Mouse (Mus musculus) olfactory bulb, adult 2 months (tissue): ENCODE data around the gene Shisa8. TPM values are rescaled to one million over a fixed set of nuclear protein-coding genes. Genes with fewer than 3 reads are reported as not detected.

ENCODE experiments used
- H3K27ac ChIP-seq: fragments of 200-500 bp; 2 replicates; pipeline ENCODE4 v1.5.1; 2012; ENCODE audit warnings: low read depth, low read length; ENCODE audit not compliant: insufficient read depth
- H3K4me1 ChIP-seq: fragments of 200-500 bp; 2 replicates; pipeline ENCODE4 v1.6.1; 2012; ENCODE audit warnings: low read length; ENCODE audit not compliant: control insufficient read depth, insufficient read depth
- H3K4me3 ChIP-seq: fragments of 200-500 bp; 2 replicates; pipeline ENCODE4 v1.5.1; 2012; ENCODE audit warnings: mild to moderate bottlenecking, low read depth, low read length, moderate library complexity; ENCODE audit not compliant: insufficient read depth
- CTCF ChIP-seq: fragments of 200-500 bp; IDR thresholded peaks from 2 replicates; pipeline ENCODE4 v1.5.1; 2012; ENCODE audit warnings: low read depth, mild to moderate bottlenecking, low read length, moderate library complexity; ENCODE audit not compliant: insufficient read depth
- POLR2A ChIP-seq: fragments of 200-500 bp; IDR thresholded peaks from 2 replicates; pipeline ENCODE4 v1.6.1; 2012; ENCODE audit warnings: mild to moderate bottlenecking, low read depth, low read length, moderate library complexity; ENCODE audit not compliant: insufficient read depth
- WGBS: fragments of 180-500 bp; shearing (Covaris S2); methylation state at CpG from one replicate; pipeline ENCODE4 v1.1.7; 2018; 5-methylcytosine and 5-hydroxymethylcytosine counted together
- polyA plus RNA-seq: library from polyadenylated mRNA; stranded (reverse); fragments of >200 nt; gene quantifications from 2 replicates; pipeline ENCODE4 v1.2.4, GENCODE M21; 2012; ENCODE audit warnings: low replicate concordance; ENCODE audit not compliant: missing spikeins, insufficient read depth, insufficient read length

Shisa8 gene
- polyA plus RNA-seq, 1 experiment = not detected

DNA sequence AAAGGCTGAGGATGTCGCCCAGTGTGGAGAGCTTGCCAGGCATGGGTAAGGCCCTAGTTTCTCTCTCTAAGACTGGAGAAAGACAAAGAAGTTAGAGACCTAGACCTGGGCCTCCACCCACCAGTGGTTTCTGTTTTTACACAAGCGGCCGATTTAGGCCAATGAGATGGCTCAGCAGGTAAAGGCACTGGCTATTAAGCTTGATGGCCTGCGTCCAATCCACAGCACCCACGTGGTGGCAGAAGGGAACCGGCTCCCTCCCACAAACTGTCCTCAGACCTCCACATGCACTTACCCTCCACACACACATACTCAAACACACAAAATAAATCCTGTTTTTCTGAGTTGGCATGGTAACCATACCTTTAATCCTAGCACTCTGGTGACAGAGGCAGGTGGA lies 10.5 kb downstream of the Shisa8 start:
- Histone ChIP-seq H3K4me1 (peaks cover 41% of the 10 kb centered on the region), H3K4me3 (no peak overlapping the region), H3K27ac (no peak overlapping the region)
- no peak for TF ChIP-seq POLR2A
- TF ChIP-seq CTCF = no peak
- WGBS = 92% methylated on average over 6 of the region's 6 CpGs

DNA sequence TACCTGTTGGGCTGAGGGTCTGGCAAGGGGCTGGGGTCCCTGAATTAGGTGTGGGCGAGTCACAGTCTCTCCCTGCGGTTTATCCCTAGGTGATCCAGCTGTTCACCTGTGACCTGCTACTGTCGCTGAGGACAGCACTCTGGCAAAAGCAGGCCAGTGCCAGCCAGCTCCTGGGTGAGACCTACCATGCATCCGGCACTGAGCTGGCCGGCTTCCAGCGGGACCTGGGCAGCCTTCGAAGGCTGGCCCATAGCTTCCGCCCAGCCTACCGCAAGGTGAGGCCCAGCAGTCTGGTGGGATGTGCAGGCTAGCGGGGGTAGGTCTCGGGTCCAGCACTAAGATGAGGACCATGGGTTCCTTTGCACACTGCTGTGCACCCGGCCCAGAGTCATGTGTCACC lies 13.1 kb downstream of the Shisa8 start:
- WGBS = 85% methylated on average over 12 of the region's 12 CpGs
- H3K4me3 ChIP-seq = no peak overlapping the region
- H3K27ac ChIP-seq = no peak overlapping the region
- TF ChIP-seq CTCF (no peak), POLR2A (no peak)
- peaks cover 23% of the 10 kb centered on the region for H3K4me1 ChIP-seq

DNA sequence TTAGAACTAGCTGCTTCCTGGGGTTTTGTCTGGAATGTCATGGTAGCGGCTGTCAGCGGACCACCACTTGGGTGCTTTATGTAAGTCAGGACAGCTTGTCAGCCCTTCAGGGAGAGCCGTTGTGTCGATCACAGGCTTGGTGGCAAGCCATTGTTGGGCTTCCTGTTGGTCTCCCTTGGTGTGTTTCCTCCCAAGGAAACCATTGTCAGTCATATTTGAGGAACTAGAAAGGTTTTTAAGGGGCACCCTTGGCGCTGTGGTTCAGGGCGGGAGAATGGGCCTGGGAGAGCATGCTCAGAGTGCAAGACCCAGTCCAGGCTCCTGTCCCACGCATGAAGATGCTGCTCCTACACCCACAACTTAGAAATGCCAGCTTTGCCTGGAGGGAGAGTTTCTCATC lies 14.3 kb downstream of the Shisa8 start:
- no peak for TF ChIP-seq CTCF
- 0 out of 2 replicates have a peak, but pooled peaks have one; percentile 3 for TF ChIP-seq POLR2A
- Histone ChIP-seq H3K4me1 (peaks cover 11% of the 10 kb centered on the region), H3K27ac (no peak overlapping the region), H3K4me3 (no peak overlapping the region)
- 85% methylated on average over 7 of the region's 7 CpGs for WGBS

DNA sequence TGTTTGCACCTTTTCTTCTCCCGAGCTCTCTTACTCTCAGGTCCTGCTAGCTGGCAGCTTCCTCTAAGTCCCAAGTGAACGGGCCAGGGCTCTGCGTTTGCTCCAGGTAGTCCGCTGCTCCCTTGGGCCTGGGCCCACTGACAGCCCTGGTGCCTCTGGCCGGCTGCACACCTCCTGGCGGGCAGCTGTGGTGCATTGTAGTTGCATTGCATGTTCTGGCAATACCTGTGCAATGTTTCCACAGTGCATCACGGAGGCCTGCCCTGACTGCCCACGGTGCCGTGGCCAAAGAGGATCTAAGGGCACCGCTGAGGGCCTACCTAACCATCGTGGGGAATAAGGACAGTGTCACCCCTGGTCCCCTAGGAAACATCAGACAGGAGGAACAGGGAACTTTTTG lies 14.7 kb downstream of the Shisa8 start:
- no peak for TF ChIP-seq CTCF
- no peak for TF ChIP-seq POLR2A
- Histone ChIP-seq H3K27ac (no peak overlapping the region), H3K4me1 (peaks cover 7% of the 10 kb centered on the region), H3K4me3 (no peak overlapping the region)
- WGBS = 88% methylated on average over 11 of the region's 11 CpGs

DNA sequence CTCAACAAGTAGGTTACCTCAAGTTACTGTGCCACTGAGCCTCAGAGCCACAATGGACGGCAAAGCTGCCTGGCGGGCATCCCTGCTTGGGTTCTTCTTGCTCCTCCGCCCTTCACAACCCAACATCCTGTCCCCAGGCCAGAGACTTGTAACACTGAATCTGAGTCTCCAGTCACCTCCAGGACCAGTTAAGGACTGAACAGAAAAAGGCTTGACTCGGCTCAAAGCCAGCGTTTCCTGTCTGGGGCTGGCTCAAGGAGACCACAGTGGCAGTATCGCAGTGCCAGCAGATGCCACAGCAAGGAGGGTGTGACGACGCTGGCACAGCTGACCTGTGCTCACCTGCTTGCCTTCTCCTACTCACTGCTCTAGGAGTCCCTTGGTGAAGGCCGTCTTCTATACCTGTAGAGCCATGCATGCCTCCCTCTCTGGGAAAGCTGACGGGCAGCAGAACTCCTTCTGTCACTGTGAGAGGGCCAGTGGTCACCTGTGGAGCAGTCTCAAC lies 15.3 kb downstream of the Shisa8 start:
- 88% methylated on average over 10 of the region's 10 CpGs for WGBS
- TF ChIP-seq POLR2A (no peak), CTCF (no peak)
- no peak overlapping the region for H3K4me3 ChIP-seq
- H3K27ac ChIP-seq = no peak overlapping the region
- H3K4me1 ChIP-seq = peaks cover 9% of the 10 kb centered on the region

DNA sequence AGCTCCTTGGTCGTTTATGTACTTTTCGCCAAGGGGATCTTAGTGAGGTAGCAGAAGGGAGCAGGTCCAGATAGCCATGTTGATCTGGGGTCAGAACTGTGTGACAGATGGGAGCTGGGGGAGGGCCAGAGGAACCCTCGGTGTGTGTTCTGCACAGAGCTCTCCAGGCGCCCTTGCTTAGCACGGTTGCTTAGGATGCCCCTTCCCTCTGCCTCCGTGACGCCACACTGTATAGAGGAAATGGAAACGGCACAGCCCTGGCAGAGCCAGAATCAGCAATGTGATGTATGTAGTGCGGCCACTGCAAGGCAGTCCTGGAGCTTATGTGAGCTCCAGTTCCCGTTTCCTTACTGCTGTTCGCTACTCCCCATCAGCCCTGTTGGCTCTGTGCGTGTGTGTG lies 16.3 kb downstream of the Shisa8 start:
- TF ChIP-seq CTCF = no peak
- no peak for TF ChIP-seq POLR2A
- H3K4me3 ChIP-seq = no peak overlapping the region
- 75% methylated on average over 12 of the region's 12 CpGs for WGBS
- H3K27ac ChIP-seq = no peak overlapping the region
- H3K4me1 ChIP-seq = peaks cover 9% of the 10 kb centered on the region

DNA sequence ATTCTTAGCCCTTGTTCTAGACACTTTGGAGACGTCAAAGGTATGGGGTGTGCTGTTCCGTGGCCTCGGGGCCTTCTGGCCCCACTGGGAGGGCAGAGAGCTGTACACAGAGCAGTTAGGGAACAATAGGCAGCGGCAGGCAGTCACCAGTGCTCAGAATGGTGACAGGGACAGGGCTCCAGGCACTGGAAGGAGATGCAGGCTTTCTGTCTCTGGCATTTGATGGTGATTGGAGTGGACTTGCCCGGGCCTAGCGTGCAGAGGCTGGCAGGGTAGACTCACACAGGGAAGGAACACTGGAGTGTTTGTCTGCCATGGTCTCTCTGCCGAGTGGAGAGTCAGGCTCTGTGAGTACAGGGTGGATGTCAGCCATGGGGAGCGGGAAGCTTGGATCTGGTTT lies 20.0 kb downstream of the Shisa8 start:
- no peak for TF ChIP-seq POLR2A
- no peak for TF ChIP-seq CTCF
- 61% methylated on average over 8 of the region's 8 CpGs for WGBS
- Histone ChIP-seq H3K4me3 (no peak overlapping the region), H3K4me1 (peaks cover 11% of the 10 kb centered on the region), H3K27ac (no peak overlapping the region)

DNA sequence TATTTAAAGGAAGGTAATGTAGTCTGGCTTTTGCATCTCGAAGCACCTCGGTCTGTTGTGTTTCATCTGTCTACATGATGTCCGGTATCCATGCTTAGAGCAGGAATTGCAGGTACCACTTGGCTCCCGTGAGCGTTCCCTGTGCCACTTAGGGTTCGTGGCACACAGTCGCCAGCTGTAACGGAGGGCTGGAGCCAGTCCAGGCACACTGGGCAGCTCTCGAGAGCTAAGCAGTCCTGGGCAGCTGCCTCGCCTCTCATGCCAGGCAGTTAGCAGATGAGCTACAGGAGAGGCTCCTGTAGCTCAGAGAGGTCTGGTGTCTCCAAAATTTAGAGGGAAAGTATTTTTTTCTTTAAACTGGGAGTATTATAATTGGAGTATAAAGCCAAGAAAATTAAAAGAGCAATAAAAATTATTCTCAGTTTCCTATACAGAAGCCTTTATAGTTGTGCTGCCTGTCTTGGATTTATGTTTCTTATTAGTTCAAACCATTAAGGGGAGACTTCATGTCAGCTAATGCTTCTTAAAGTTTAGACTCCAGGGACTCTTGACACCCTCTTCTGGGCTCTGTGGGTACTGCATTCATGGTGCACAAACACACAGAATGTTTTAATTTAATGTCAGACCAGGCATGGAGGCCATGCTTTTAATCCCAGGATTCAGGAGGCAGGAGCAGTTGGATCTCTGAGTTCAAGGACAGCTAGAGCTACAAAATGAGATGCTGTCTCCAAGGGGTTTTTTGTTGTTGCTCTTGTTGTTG lies 24.0 kb downstream of the Shisa8 start:
- no peak for TF ChIP-seq POLR2A
- no peak for TF ChIP-seq CTCF
- 63% methylated on average over 10 of the region's 10 CpGs for WGBS
- Histone ChIP-seq H3K27ac (no peak overlapping the region), H3K4me3 (no peak overlapping the region), H3K4me1 (peaks cover 9% of the 10 kb centered on the region)

DNA sequence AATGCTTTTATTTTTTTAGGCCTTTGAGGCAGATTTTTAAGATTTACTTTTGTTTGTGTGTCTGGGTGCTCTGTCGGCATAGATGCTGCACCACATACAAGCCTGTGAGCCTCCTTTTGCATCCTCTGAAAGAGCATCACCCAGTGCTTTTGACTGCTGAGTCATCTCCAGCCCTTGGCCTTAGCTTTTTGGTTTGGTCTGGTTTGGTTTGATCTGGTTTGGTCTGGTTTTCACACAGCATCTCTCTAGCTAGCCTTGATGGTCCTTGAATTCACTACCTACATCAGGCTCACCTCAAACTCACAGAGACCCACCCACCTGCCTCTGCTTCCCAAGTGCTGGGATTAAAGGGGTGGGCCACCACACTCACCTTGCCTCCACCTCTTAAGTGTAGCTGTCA lies 24.7 kb downstream of the Shisa8 start:
- peaks cover 9% of the 10 kb centered on the region for H3K4me1 ChIP-seq
- 0 out of 2 replicates have a peak overlapping the region, but pooled peaks have one; percentile 27 for H3K27ac ChIP-seq
- no peak overlapping the region for H3K4me3 ChIP-seq
- TF ChIP-seq POLR2A = no peak
- TF ChIP-seq CTCF = no peak
- WGBS = 25% methylated on average over 1 of the region's 1 CpGs
